Mouse (Mus musculus) NIH3T3 (cell line): Measurements from ENCODE around the gene 4933427D14Rik.
A peak's percentile ranks its signal among the peaks of the same experiment; 100 is the strongest.

Experiments used
- DNase-seq: peaks from one replicate; pipeline ENCODE4 v3.0.0-alpha.2; 2012; ENCODE audit warnings: low read depth

The 4933427D14Rik gene

GRCm38 (mm10) chr11:72207204-72207833 lies at the start of gene 4933427D14Rik, which contains the start of gene Txndc17:
TSS of gene 4933427D14Rik (minus strand) at chr11:72207459.
TSS of gene Txndc17 (plus strand) at chr11:72207547.
- DNase-seq: peak; percentile 90

- no peak for DNase-seq
Observed at GRCm38 (mm10) chr11:72256441-72256840, 49.2 kb upstream of the 4933427D14Rik start.

- DNase-seq: no peak
Observed at GRCm38 (mm10) chr11:72255629-72256028, 48.4 kb upstream of the 4933427D14Rik start.

GRCm38 (mm10) chr11:72245196-72245753 lies 38.0 kb upstream of the 4933427D14Rik start:
- DNase-seq: peak; percentile 83

GRCm38 (mm10) chr11:72240062-72240860 lies 33.0 kb upstream of the 4933427D14Rik start:
- no peak for DNase-seq

GRCm38 (mm10) chr11:72234013-72234412 lies 26.8 kb upstream of the 4933427D14Rik start:
- DNase-seq: no peak

- DNase-seq: no peak
Observed at GRCm38 (mm10) chr11:72232991-72233390, 25.7 kb upstream of the 4933427D14Rik start.

GRCm38 (mm10) chr11:72232068-72232467 lies 24.8 kb upstream of the 4933427D14Rik start:
- DNase-seq: no peak

GRCm38 (mm10) chr11:72228513-72228912 lies 21.3 kb upstream of the 4933427D14Rik start:
- no peak for DNase-seq

- no peak for DNase-seq
Observed at GRCm38 (mm10) chr11:72226901-72227300, 19.6 kb upstream of the 4933427D14Rik start.

- DNase-seq: no peak
Observed at GRCm38 (mm10) chr11:72226020-72226791, 18.9 kb upstream of the 4933427D14Rik start.

- DNase-seq: peak; percentile 86
Observed at GRCm38 (mm10) chr11:72224865-72225264, 17.6 kb upstream of the 4933427D14Rik start.

GRCm38 (mm10) chr11:72223414-72223813 lies 16.2 kb upstream of the 4933427D14Rik start:
- DNase-seq: no peak

- peak; percentile 83 for DNase-seq
Observed at GRCm38 (mm10) chr11:72221278-72221677, 14.0 kb upstream of the 4933427D14Rik start.

- DNase-seq: no peak
Observed at GRCm38 (mm10) chr11:72217116-72217515, 9.9 kb upstream of the 4933427D14Rik start.

GRCm38 (mm10) chr11:72215410-72215797 lies 8.1 kb upstream of the 4933427D14Rik start, which contains the start of gene Med31:
TSS of gene Med31 (minus strand) at chr11:72215592.
- DNase-seq: peak; percentile 64

- DNase-seq: peak; percentile 98
Observed at GRCm38 (mm10) chr11:72214591-72215409, 7.5 kb upstream of the 4933427D14Rik start.

- peak; percentile 10 for DNase-seq
Observed at GRCm38 (mm10) chr11:72207834-72208377, 647 bp upstream of the 4933427D14Rik start.

GRCm38 (mm10) chr11:72206341-72207203 lies 687 bp downstream of the 4933427D14Rik start, which contains the start of gene Gm43951:
TSS of gene Gm43951 (minus strand) at chr11:72206840.
- DNase-seq: peak; percentile 62

GRCm38 (mm10) chr11:72205256-72205655 lies 2.0 kb downstream of the 4933427D14Rik start:
- DNase-seq: no peak
